Mouse (Mus musculus) kidney, adult 9 months (tissue): Measurements from ENCODE around the gene Kit.

Experiments
- DNase-seq: peaks from one replicate; pipeline ENCODE4 v3.0.0; 2022

Kit gene

GRCm38 (mm10) chr5:75590961-75591360, 16.2 kb downstream of the Kit start:
- no peak for DNase-seq

GRCm38 (mm10) chr5:75591567-75591966, 16.9 kb downstream of the Kit start:
- DNase-seq, result no peak

GRCm38 (mm10) chr5:75595319-75595718, 20.6 kb downstream of the Kit start:
- DNase-seq, result no peak

GRCm38 (mm10) chr5:75596211-75596610, 21.5 kb downstream of the Kit start:
- DNase-seq, result peak; percentile 37

- DNase-seq, result no peak
Measured at GRCm38 (mm10) chr5:75597316-75597715, 22.6 kb downstream of the Kit start.

- DNase-seq, result no peak
Measured at GRCm38 (mm10) chr5:75598491-75598890, 23.8 kb downstream of the Kit start.

GRCm38 (mm10) chr5:75599991-75600390, 25.3 kb downstream of the Kit start:
- DNase-seq, result no peak

GRCm38 (mm10) chr5:75604238-75604637, 29.5 kb downstream of the Kit start:
- no peak for DNase-seq

- no peak for DNase-seq
Measured at GRCm38 (mm10) chr5:75606898-75607297, 32.2 kb downstream of the Kit start.

- DNase-seq, result no peak
Measured at GRCm38 (mm10) chr5:75607971-75608370, 33.3 kb downstream of the Kit start.

GRCm38 (mm10) chr5:75612380-75612779, 37.7 kb downstream of the Kit start:
- no peak for DNase-seq

GRCm38 (mm10) chr5:75612926-75613325, 38.2 kb downstream of the Kit start:
- DNase-seq, result no peak

- no peak for DNase-seq
Measured at GRCm38 (mm10) chr5:75615000-75615571, 40.4 kb downstream of the Kit start.

GRCm38 (mm10) chr5:75615624-75616023, 40.9 kb downstream of the Kit start:
- no peak for DNase-seq

- DNase-seq, result no peak
Measured at GRCm38 (mm10) chr5:75622401-75622800, 47.7 kb downstream of the Kit start.

- DNase-seq, result no peak
Measured at GRCm38 (mm10) chr5:75623007-75623406, 48.3 kb downstream of the Kit start.

- DNase-seq, result no peak
Measured at GRCm38 (mm10) chr5:75623520-75623919, 48.8 kb downstream of the Kit start.

GRCm38 (mm10) chr5:75623993-75624706, 49.4 kb downstream of the Kit start:
- no peak for DNase-seq

GRCm38 (mm10) chr5:75625059-75625458, 50.3 kb downstream of the Kit start:
- no peak for DNase-seq

- no peak for DNase-seq
Measured at GRCm38 (mm10) chr5:75626284-75626683, 51.6 kb downstream of the Kit start.

- DNase-seq, result no peak
Measured at GRCm38 (mm10) chr5:75626703-75627102, 52.0 kb downstream of the Kit start.

GRCm38 (mm10) chr5:75632257-75632656, 57.5 kb downstream of the Kit start:
- DNase-seq, result no peak

GRCm38 (mm10) chr5:75632846-75633640, 58.3 kb downstream of the Kit start:
- DNase-seq, result no peak

GRCm38 (mm10) chr5:75635385-75635784, 60.7 kb downstream of the Kit start:
- DNase-seq, result no peak
